Mouse (Mus musculus): ENCODE data around the gene Ubp1.
A peak's percentile ranks its signal among the peaks of the same experiment; 100 is the strongest.

- no peak for TF ChIP-seq CTCF (IDR thresholded peaks at IDR 0.05; ENCODE audit: borderline replicate concordance, extremely low read depth, insufficient read depth, insufficient read length)
- TF ChIP-seq POLR2A (IDR thresholded peaks at IDR 0.05; ENCODE audit: borderline replicate concordance, extremely low read depth, insufficient read depth, insufficient read length, poor library complexity, severe bottlenecking) = peak; percentile 88
Observed at GRCm38 (mm10) chr9:114026261-114026934, 95.7 kb downstream of the Ubp1 start.
